Mouse (Mus musculus) lung, embryonic 16.5 days (tissue): ENCODE results near the gene Ppt1. TPM values are rescaled to one million over a fixed set of nuclear protein-coding genes. Genes with fewer than 3 reads are reported as not detected.

ENCODE experiments used
- ATAC-seq: fragments of 200-750 bp; cut with Nextera tagmentation; 2 replicates; pipeline ENCODE4 v1.8.0; 2017; ENCODE audit warnings: low read depth, mild to moderate bottlenecking, moderate library complexity
- H3K27ac ChIP-seq: fragments of 300-500 bp; sonication (generic); 2 replicates; pipeline ENCODE4 v1.5.1; 2014; ENCODE audit warnings: mild to moderate bottlenecking, control low read depth, low read length
- H3K27me3 ChIP-seq: fragments of 300-500 bp; sonication (generic); 2 replicates; pipeline ENCODE4 v1.6.1; 2014; ENCODE audit warnings: low read depth, low read length, mixed read lengths; ENCODE audit not compliant: control insufficient read depth, insufficient read depth
- H3K36me3 ChIP-seq: fragments of 300-500 bp; sonication (generic); 2 replicates; pipeline ENCODE4 v1.6.1; 2014; ENCODE audit warnings: low read length; ENCODE audit not compliant: control insufficient read depth, insufficient read depth
- H3K4me1 ChIP-seq: fragments of 300-500 bp; sonication (generic); replicated peaks from 2 replicates; pipeline ENCODE4 v1.6.1; 2014; ENCODE audit warnings: low read length, mixed read lengths; ENCODE audit not compliant: control insufficient read depth, insufficient read depth
- H3K4me2 ChIP-seq: fragments of 300-500 bp; sonication (generic); 2 replicates; pipeline ENCODE4 v1.6.1; 2014; ENCODE audit warnings: low read depth, low read length, control low read depth
- H3K4me3 ChIP-seq: fragments of 300-500 bp; sonication (generic); 2 replicates; pipeline ENCODE4 v1.5.1; 2014; ENCODE audit warnings: mild to moderate bottlenecking, low read length, control low read depth
- H3K9ac ChIP-seq: fragments of 300-500 bp; sonication (generic); 2 replicates; pipeline ENCODE4 v1.6.1; 2014; ENCODE audit warnings: low read length, control low read depth
- H3K9me3 ChIP-seq: fragments of 300-500 bp; sonication (generic); 2 replicates; pipeline ENCODE4 v1.6.1; 2016; ENCODE audit warnings: low read length; ENCODE audit not compliant: control insufficient read depth
- WGBS: fragments of 180-500 bp; shearing (Covaris S2); extraction: QIAGEN DNeasy Blood & Tissue Kit; methylation state at CpG from one replicate; pipeline ENCODE4 v1.1.7; 2014; 5-methylcytosine and 5-hydroxymethylcytosine counted together
- polyA plus RNA-seq: library from polyadenylated mRNA; unstranded; fragments of >200 nt; fragmentation: Nextera tagmentation; extraction: Ambion mirVana; gene quantifications from 2 replicates; pipeline ENCODE4 v1.2.1, GENCODE M21; 2015

The Ppt1 gene
- polyA plus RNA-seq, 1 experiment from 2014 or later, result 70.1 TPM

GRCm38 (mm10) chr4:122890881-122891481, 54.9 kb downstream of the Ppt1 start:
- Histone ChIP-seq H3K4me1 (peaks cover 9% of the 10 kb centered on the region), H3K9me3 (no peaks in the 10 kb centered on the region), H3K4me3 (no peak overlapping the region), H3K27me3 (no peaks in the 10 kb centered on the region), H3K27ac (peak overlapping the region; percentile 75), H3K9ac (no peak overlapping the region), H3K36me3 (no peaks in the 10 kb centered on the region), H3K4me2 (no peak overlapping the region)
- WGBS, result 7% methylated on average over 3 of the region's 3 CpGs
- peak; percentile 81 for ATAC-seq

GRCm38 (mm10) chr4:122891597-122891996, 55.6 kb downstream of the Ppt1 start:
- Histone ChIP-seq H3K27me3 (no peaks in the 10 kb centered on the region), H3K9ac (no peak overlapping the region), H3K4me2 (no peak overlapping the region), H3K9me3 (no peaks in the 10 kb centered on the region), H3K4me3 (no peak overlapping the region), H3K4me1 (peaks cover 9% of the 10 kb centered on the region), H3K27ac (peak overlapping the region; percentile 75), H3K36me3 (no peaks in the 10 kb centered on the region)
- no peak for ATAC-seq
- WGBS, result 13% methylated on average over 1 of the region's 1 CpGs

GRCm38 (mm10) chr4:122892157-122892556, 56.1 kb downstream of the Ppt1 start:
- no peaks in the 10 kb centered on the region for H3K9me3 ChIP-seq
- H3K27ac ChIP-seq, result 0 out of 2 replicates have a peak overlapping the region, but pooled peaks have one; percentile 37
- peaks cover 5% of the 10 kb centered on the region for H3K4me1 ChIP-seq
- H3K4me3 ChIP-seq, result no peak overlapping the region
- WGBS, result 65% methylated on average over 5 of the region's 5 CpGs
- no peak overlapping the region for H3K9ac ChIP-seq
- ATAC-seq, result no peak
- no peak overlapping the region for H3K4me2 ChIP-seq
- no peaks in the 10 kb centered on the region for H3K27me3 ChIP-seq
- H3K36me3 ChIP-seq, result no peaks in the 10 kb centered on the region

GRCm38 (mm10) chr4:122897750-122898149, 61.7 kb downstream of the Ppt1 start:
- Histone ChIP-seq H3K4me2 (no peak overlapping the region), H3K9me3 (no peaks in the 10 kb centered on the region), H3K4me3 (no peak overlapping the region), H3K4me1 (no peaks in the 10 kb centered on the region), H3K36me3 (no peaks in the 10 kb centered on the region), H3K27me3 (no peaks in the 10 kb centered on the region), H3K9ac (no peak overlapping the region), H3K27ac (no peak overlapping the region)
- ATAC-seq, result no peak
- 65% methylated on average over 4 of the region's 4 CpGs for WGBS

- Histone ChIP-seq H3K4me2 (no peak overlapping the region), H3K4me3 (no peak overlapping the region), H3K27ac (no peak overlapping the region), H3K36me3 (no peaks in the 10 kb centered on the region), H3K27me3 (no peaks in the 10 kb centered on the region), H3K4me1 (no peaks in the 10 kb centered on the region), H3K9ac (no peak overlapping the region), H3K9me3 (no peaks in the 10 kb centered on the region)
- 14% methylated on average over 5 of the region's 5 CpGs for WGBS
- peak; percentile 34; the same call in 1 of the 2 replicates for ATAC-seq
Observed at GRCm38 (mm10) chr4:122898313-122898712, 62.3 kb downstream of the Ppt1 start.

- no peak overlapping the region for H3K9ac ChIP-seq
- no peak overlapping the region for H3K4me3 ChIP-seq
- no peak overlapping the region for H3K4me2 ChIP-seq
- 19% methylated on average over 6 of the region's 6 CpGs for WGBS
- no peaks in the 10 kb centered on the region for H3K9me3 ChIP-seq
- no peaks in the 10 kb centered on the region for H3K36me3 ChIP-seq
- H3K27ac ChIP-seq, result no peak overlapping the region
- no peaks in the 10 kb centered on the region for H3K27me3 ChIP-seq
- no peak for ATAC-seq
- H3K4me1 ChIP-seq, result no peaks in the 10 kb centered on the region
Observed at GRCm38 (mm10) chr4:122902156-122902555, 66.1 kb downstream of the Ppt1 start.

- H3K9ac ChIP-seq, result no peak overlapping the region
Observed at GRCm38 (mm10) chr4:122903709-122904108, 67.7 kb downstream of the Ppt1 start.

GRCm38 (mm10) chr4:122905359-122905758, 69.3 kb downstream of the Ppt1 start:
- H3K27ac ChIP-seq, result no peak overlapping the region
- H3K4me3 ChIP-seq, result no peak overlapping the region
- 66% methylated on average over 10 of the region's 10 CpGs for WGBS
- H3K36me3 ChIP-seq, result no peaks in the 10 kb centered on the region
- no peak for ATAC-seq
- H3K4me1 ChIP-seq, result no peaks in the 10 kb centered on the region
- no peak overlapping the region for H3K4me2 ChIP-seq
- H3K9ac ChIP-seq, result no peak overlapping the region
- no peaks in the 10 kb centered on the region for H3K9me3 ChIP-seq
- no peaks in the 10 kb centered on the region for H3K27me3 ChIP-seq

More at GRCm38 (mm10) chr4:122903709-122904108, 67.7 kb downstream of the Ppt1 start:
- no peak for ATAC-seq
- no peaks in the 10 kb centered on the region for H3K9me3 ChIP-seq
- H3K4me2 ChIP-seq, result no peak overlapping the region
- WGBS, result 87% methylated on average over 3 of the region's 3 CpGs
- no peak overlapping the region for H3K27ac ChIP-seq
- no peak overlapping the region for H3K4me3 ChIP-seq
- no peaks in the 10 kb centered on the region for H3K36me3 ChIP-seq
- H3K27me3 ChIP-seq, result no peaks in the 10 kb centered on the region
- no peaks in the 10 kb centered on the region for H3K4me1 ChIP-seq
